Mouse (Mus musculus): ENCODE data around the gene Scamp4. TPM values are rescaled to one million over a fixed set of nuclear protein-coding genes. Genes with fewer than 3 reads are reported as not detected.

Gene Scamp4
- total RNA-seq (2021), result 10 to 100 TPM; 35.8 to 39.3 TPM
- long read RNA-seq, experiment 1, transcript Scamp4-201 (7 exons, 1,804 nt), result major isoform, 59 of 95 reads
- long read RNA-seq, experiment 1, transcript Scamp4-203 (6 exons, 639 nt), result minor isoform, 9 of 95 reads
- long read RNA-seq, experiment 1, partial matches to known transcripts, result 9 of 95 reads
- long read RNA-seq, experiment 1, other reads (novel, unspliced or antisense), result 18 of 95 reads
- long read RNA-seq, experiment 2, transcript Scamp4-201 (7 exons, 1,804 nt), result major isoform, 47 of 73 reads
- long read RNA-seq, experiment 2, partial matches to known transcripts, result 2 of 73 reads
- long read RNA-seq, experiment 2, other reads (novel, unspliced or antisense), result 21 of 73 reads

GRCm38 (mm10) chr10:80602698-80603325, at the start of gene Scamp4, which contains the start of gene Adat3:
Gene Scamp4 (plus strand): TSS chr10:80602872.
Gene Adat3 (plus strand): TSS chr10:80602880.
- intact Hi-C loops (cut with DNase I), result no loop called here
- DNase-seq (ENCODE audit: low spot score in 2 of 2), result peak; percentile 95 to 97

GRCm38 (mm10) chr10:80553575-80553974, 49.1 kb upstream of the Scamp4 start:
- intact Hi-C loops (cut with DNase I), result no loop called here
- no peak for DNase-seq (ENCODE audit: low spot score in 2 of 2)

GRCm38 (mm10) chr10:80553997-80554396, 48.7 kb upstream of the Scamp4 start:
- no peak for DNase-seq (ENCODE audit: low spot score in 2 of 2)
- intact Hi-C loops (cut with DNase I), result no loop called here

GRCm38 (mm10) chr10:80557346-80557965, 45.2 kb upstream of the Scamp4 start:
- DNase-seq (ENCODE audit: low spot score in 2 of 2), result peak; percentile 75
- intact Hi-C loops (cut with DNase I), result no loop called here

GRCm38 (mm10) chr10:80559431-80559830, 43.2 kb upstream of the Scamp4 start:
- intact Hi-C loops (cut with DNase I), result no loop called here
- no peak for DNase-seq (ENCODE audit: low spot score in 2 of 2)

GRCm38 (mm10) chr10:80560621-80561020, 42.1 kb upstream of the Scamp4 start:
- DNase-seq (ENCODE audit: low spot score in 2 of 2), result no peak
- intact Hi-C loops (cut with DNase I), result no loop called here

GRCm38 (mm10) chr10:80561116-80561944, 41.3 kb upstream of the Scamp4 start, which contains the start of gene Rexo1:
Gene Rexo1 (minus strand): TSS chr10:80561560.
- DNase-seq (ENCODE audit: low spot score in 2 of 2), result peak; percentile 94 to 96
- intact Hi-C loops (cut with DNase I), result no loop called here

- peak; percentile 92 to 94 for DNase-seq (ENCODE audit: low spot score in 2 of 2)
Observed at GRCm38 (mm10) chr10:80566375-80567092, 36.1 kb upstream of the Scamp4 start.

GRCm38 (mm10) chr10:80568876-80569275, 33.8 kb upstream of the Scamp4 start:
- no peak for DNase-seq (ENCODE audit: low spot score in 2 of 2)
- intact Hi-C loops (cut with DNase I), result no loop called here

More at GRCm38 (mm10) chr10:80566375-80567092, 36.1 kb upstream of the Scamp4 start:
- intact Hi-C loops (cut with DNase I), result no loop called here

- intact Hi-C loops (cut with DNase I), result no loop called here
- no peak for DNase-seq (ENCODE audit: low spot score in 2 of 2)
Observed at GRCm38 (mm10) chr10:80569664-80570066, 33.0 kb upstream of the Scamp4 start.

GRCm38 (mm10) chr10:80570419-80570818, 32.3 kb upstream of the Scamp4 start:
- no peak for DNase-seq (ENCODE audit: low spot score in 2 of 2)
- intact Hi-C loops (cut with DNase I), result no loop called here

GRCm38 (mm10) chr10:80570871-80571836, 31.5 kb upstream of the Scamp4 start:
- intact Hi-C loops (cut with DNase I), result no loop called here
- DNase-seq (ENCODE audit: low spot score in 2 of 2), result no peak

- intact Hi-C loops (cut with DNase I), result no loop called here
- no peak for DNase-seq (ENCODE audit: low spot score in 2 of 2)
Observed at GRCm38 (mm10) chr10:80572477-80572876, 30.2 kb upstream of the Scamp4 start.

- peak; percentile 58 to 80 for DNase-seq (ENCODE audit: low spot score in 2 of 2)
- intact Hi-C loops (cut with DNase I), result no loop called here
Observed at GRCm38 (mm10) chr10:80573944-80574343, 28.7 kb upstream of the Scamp4 start.

- no peak for DNase-seq (ENCODE audit: low spot score in 2 of 2)
- intact Hi-C loops (cut with DNase I), result loop anchor here (5.0 kb wide), 2 partner anchors 47 to 107 kb away; partner anchors contain the start of gene Csnk1g2
Observed at GRCm38 (mm10) chr10:80574896-80575295, 27.8 kb upstream of the Scamp4 start.

- no peak for DNase-seq (ENCODE audit: low spot score in 2 of 2)
- intact Hi-C loops (cut with DNase I), result loop anchor here (5.0 kb wide), 2 partner anchors 46 to 106 kb away; partner anchors contain the start of gene Csnk1g2
Observed at GRCm38 (mm10) chr10:80575925-80576324, 26.7 kb upstream of the Scamp4 start.
